Mouse (Mus musculus) hindbrain, embryonic 16.5 days (tissue): ENCODE data around the gene Snrnp25. TPM values are rescaled to one million over a fixed set of nuclear protein-coding genes. Genes with fewer than 3 reads are reported as not detected.

Experiments used
- ATAC-seq: fragments of 200-750 bp; cut with Nextera tagmentation; 2 replicates; pipeline ENCODE4 v1.8.0; 2017; ENCODE audit warnings: moderate TSS enrichment, moderate library complexity
- H3K27ac ChIP-seq: fragments of 300-500 bp; sonication (generic); 2 replicates; pipeline ENCODE4 v1.5.1; 2014; ENCODE audit warnings: low read depth, mild to moderate bottlenecking, control low read depth, low read length, moderate library complexity
- H3K27me3 ChIP-seq: fragments of 300-500 bp; sonication (generic); replicated peaks from 2 replicates; pipeline ENCODE4 v1.6.1; 2014; ENCODE audit warnings: low read length; ENCODE audit not compliant: control insufficient read depth, insufficient read depth
- H3K36me3 ChIP-seq: fragments of 300-500 bp; sonication (generic); 2 replicates; pipeline ENCODE4 v1.6.1; 2014; ENCODE audit warnings: mild to moderate bottlenecking, low read length, moderate library complexity, mixed read lengths; ENCODE audit not compliant: control insufficient read depth, insufficient read depth
- H3K4me1 ChIP-seq: fragments of 300-500 bp; sonication (generic); 2 replicates; pipeline ENCODE4 v1.6.1; 2014; ENCODE audit warnings: low read depth, low read length; ENCODE audit not compliant: control insufficient read depth, insufficient read depth
- H3K4me2 ChIP-seq: fragments of 300-500 bp; sonication (generic); 2 replicates; pipeline ENCODE4 v1.6.1; 2014; ENCODE audit warnings: mild to moderate bottlenecking, low read length, control low read depth, moderate library complexity
- H3K4me3 ChIP-seq: fragments of 300-500 bp; sonication (generic); 2 replicates; pipeline ENCODE4 v1.5.1; 2014; ENCODE audit warnings: mild to moderate bottlenecking, low read length, control low read depth, moderate library complexity
- H3K9ac ChIP-seq: fragments of 300-500 bp; sonication (generic); 2 replicates; pipeline ENCODE4 v1.6.1; 2014; ENCODE audit warnings: low read depth, mild to moderate bottlenecking, control low read depth, low read length, moderate library complexity
- H3K9me3 ChIP-seq: fragments of 300-500 bp; sonication (generic); 2 replicates; pipeline ENCODE4 v1.6.1; 2014; ENCODE audit warnings: mild to moderate bottlenecking, low read length, moderate library complexity; ENCODE audit not compliant: control insufficient read depth
- WGBS: fragments of 180-500 bp; shearing (Covaris S2); extraction: QIAGEN DNeasy Blood & Tissue Kit; methylation state at CpG from one replicate; pipeline ENCODE4 v1.1.7; 2014; 5-methylcytosine and 5-hydroxymethylcytosine counted together
- polyA plus RNA-seq: library from polyadenylated mRNA; unstranded; fragments of >200 nt; fragmentation: Nextera tagmentation; extraction: Ambion mirVana; gene quantifications from 2 replicates; pipeline ENCODE4 v1.2.1, GENCODE M21; 2015

Snrnp25 gene
- polyA plus RNA-seq, 1 experiment from 2014 or later = 49.9 TPM

GRCm38 (mm10) chr11:32226124-32226871 is 21.1 kb downstream of the Snrnp25 start, which contains the start of gene Mpg:
Mpg (plus strand) TSS chr11:32226505.
- Histone ChIP-seq H3K9ac (peak within 1 kb of the TSS; percentile 89), H3K27ac (peak within 1 kb of the TSS; percentile 83), H3K9me3 (no peaks in the 10 kb centered on the region), H3K4me1 (peaks cover 39% of the 10 kb centered on the region), H3K4me3 (peak within 1 kb of the TSS; percentile 65), H3K4me2 (peak within 1 kb of the TSS; percentile 74), H3K36me3 (peaks cover 4% of the 10 kb centered on the region; the same call in 1 of the 2 replicates), H3K27me3 (no peaks in the 10 kb centered on the region; the same call in 1 of the 2 replicates)
- 3% methylated on average over 46 of the region's 47 CpGs for WGBS
- ATAC-seq = peak; percentile 87

GRCm38 (mm10) chr11:32227041-32227440 is 21.8 kb downstream of the Snrnp25 start:
- H3K27ac ChIP-seq = peak overlapping the region; percentile 83
- H3K4me2 ChIP-seq = peak overlapping the region; percentile 74
- WGBS = 29% methylated on average over 1 of the region's 1 CpGs
- no peaks in the 10 kb centered on the region for H3K9me3 ChIP-seq
- no peaks in the 10 kb centered on the region; the same call in 1 of the 2 replicates for H3K27me3 ChIP-seq
- no peak for ATAC-seq
- peak overlapping the region; percentile 89 for H3K9ac ChIP-seq
- peak overlapping the region; percentile 65 for H3K4me3 ChIP-seq
- peaks cover 8% of the 10 kb centered on the region; the same call in 1 of the 2 replicates for H3K36me3 ChIP-seq
- H3K4me1 ChIP-seq = peaks cover 37% of the 10 kb centered on the region

GRCm38 (mm10) chr11:32227555-32227954 is 22.3 kb downstream of the Snrnp25 start:
- Histone ChIP-seq H3K27me3 (no peaks in the 10 kb centered on the region; the same call in 1 of the 2 replicates), H3K4me1 (peaks cover 33% of the 10 kb centered on the region), H3K36me3 (peaks cover 9% of the 10 kb centered on the region), H3K4me3 (no peak overlapping the region), H3K9me3 (no peaks in the 10 kb centered on the region), H3K27ac (no peak overlapping the region; the same call in 1 of the 2 replicates), H3K4me2 (peak overlapping the region; percentile 74), H3K9ac (peak overlapping the region; percentile 13; the same call in 1 of the 2 replicates)
- no peak for ATAC-seq
- WGBS = 81% methylated on average over 9 of the region's 9 CpGs

GRCm38 (mm10) chr11:32228292-32228845 is 23.2 kb downstream of the Snrnp25 start:
- H3K4me1 ChIP-seq = peaks cover 28% of the 10 kb centered on the region
- H3K36me3 ChIP-seq = peaks cover 11% of the 10 kb centered on the region
- no peak for ATAC-seq
- 91% methylated on average over 3 of the region's 3 CpGs for WGBS
- H3K9ac ChIP-seq = no peak overlapping the region
- no peaks in the 10 kb centered on the region for H3K9me3 ChIP-seq
- H3K4me2 ChIP-seq = no peak overlapping the region
- H3K4me3 ChIP-seq = no peak overlapping the region
- H3K27me3 ChIP-seq = no peaks in the 10 kb centered on the region; the same call in 1 of the 2 replicates
- H3K27ac ChIP-seq = no peak overlapping the region

GRCm38 (mm10) chr11:32230220-32230619 is 25.0 kb downstream of the Snrnp25 start:
- H3K9ac ChIP-seq = no peak overlapping the region
- peaks cover 11% of the 10 kb centered on the region for H3K36me3 ChIP-seq
- H3K4me3 ChIP-seq = no peak overlapping the region
- H3K27ac ChIP-seq = no peak overlapping the region
- 75% methylated on average over 4 of the region's 4 CpGs for WGBS
- no peak overlapping the region for H3K4me2 ChIP-seq
- no peaks in the 10 kb centered on the region for H3K27me3 ChIP-seq
- no peak for ATAC-seq
- H3K9me3 ChIP-seq = no peaks in the 10 kb centered on the region
- H3K4me1 ChIP-seq = peaks cover 29% of the 10 kb centered on the region

- H3K27me3 ChIP-seq = no peaks in the 10 kb centered on the region
- H3K9ac ChIP-seq = no peak overlapping the region
- H3K27ac ChIP-seq = no peak overlapping the region
- H3K36me3 ChIP-seq = peaks cover 11% of the 10 kb centered on the region
- no peak overlapping the region for H3K4me3 ChIP-seq
- 95% methylated on average over 2 of the region's 2 CpGs for WGBS
- no peak overlapping the region for H3K4me2 ChIP-seq
- peaks cover 29% of the 10 kb centered on the region for H3K4me1 ChIP-seq
- H3K9me3 ChIP-seq = no peaks in the 10 kb centered on the region
- ATAC-seq = no peak
Measured at GRCm38 (mm10) chr11:32231125-32231524, 25.9 kb downstream of the Snrnp25 start.

GRCm38 (mm10) chr11:32232848-32233247 is 27.6 kb downstream of the Snrnp25 start:
- no peak overlapping the region for H3K27ac ChIP-seq
- 73% methylated on average over 10 of the region's 10 CpGs for WGBS
- peak; percentile 19; the same call in 1 of the 2 replicates for ATAC-seq

GRCm38 (mm10) chr11:32233895-32234294 is 28.7 kb downstream of the Snrnp25 start:
- 80% methylated on average over 3 of the region's 3 CpGs for WGBS
- H3K27me3 ChIP-seq = no peaks in the 10 kb centered on the region
- peak; percentile 15 for ATAC-seq
- no peak overlapping the region for H3K9ac ChIP-seq
- peaks cover 11% of the 10 kb centered on the region for H3K36me3 ChIP-seq
- no peak overlapping the region for H3K27ac ChIP-seq
- peaks cover 26% of the 10 kb centered on the region for H3K4me1 ChIP-seq
- H3K4me3 ChIP-seq = no peak overlapping the region
- H3K9me3 ChIP-seq = no peaks in the 10 kb centered on the region
- H3K4me2 ChIP-seq = no peak overlapping the region

More at GRCm38 (mm10) chr11:32232848-32233247, 27.6 kb downstream of the Snrnp25 start:
- peaks cover 11% of the 10 kb centered on the region for H3K36me3 ChIP-seq
- no peak overlapping the region for H3K4me3 ChIP-seq
- H3K4me2 ChIP-seq = no peak overlapping the region
- H3K9ac ChIP-seq = no peak overlapping the region
- no peaks in the 10 kb centered on the region for H3K9me3 ChIP-seq
- no peaks in the 10 kb centered on the region for H3K27me3 ChIP-seq
- peaks cover 27% of the 10 kb centered on the region for H3K4me1 ChIP-seq

GRCm38 (mm10) chr11:32234816-32235485 is 29.7 kb downstream of the Snrnp25 start:
- Histone ChIP-seq H3K4me2 (no peak overlapping the region), H3K9me3 (no peaks in the 10 kb centered on the region), H3K9ac (no peak overlapping the region), H3K4me1 (peaks cover 26% of the 10 kb centered on the region), H3K4me3 (no peak overlapping the region), H3K27ac (peak overlapping the region; percentile 73), H3K27me3 (no peaks in the 10 kb centered on the region), H3K36me3 (peaks cover 11% of the 10 kb centered on the region)
- no peak for ATAC-seq
- 82% methylated on average over 6 of the region's 6 CpGs for WGBS
